Mouse (Mus musculus) neural tube, embryonic 15.5 days (tissue): ENCODE measurements around the gene Mettl1. TPM values are rescaled to one million over a fixed set of nuclear protein-coding genes. Genes with fewer than 3 reads are reported as not detected.
"Not testable (repeated sequence)": the region's sequence is repeated elsewhere in the genome, so short reads cannot be mapped to it uniquely, and the experiment has no call there.

Experiments used
- ATAC-seq: fragments of 200-750 bp; cut with Nextera tagmentation; 2 replicates; pipeline ENCODE4 v1.8.0; 2017; ENCODE audit warnings: mild to moderate bottlenecking, moderate TSS enrichment, moderate library complexity; ENCODE audit not compliant: low FRiP score
- H3K27ac ChIP-seq: fragments of 300-500 bp; sonication (generic); replicated peaks from 2 replicates; pipeline ENCODE4 v1.5.1; 2015; ENCODE audit warnings: mild to moderate bottlenecking, inconsistent platforms
- H3K27me3 ChIP-seq: fragments of 300-500 bp; sonication (generic); replicated peaks from 2 replicates; pipeline ENCODE4 v1.6.1; 2015; ENCODE audit warnings: inconsistent platforms
- H3K36me3 ChIP-seq: fragments of 300-500 bp; sonication (generic); 2 replicates; pipeline ENCODE4 v1.6.1; 2015; ENCODE audit warnings: inconsistent platforms
- H3K4me1 ChIP-seq: fragments of 300-500 bp; sonication (generic); 2 replicates; pipeline ENCODE4 v1.6.1; 2015; ENCODE audit warnings: inconsistent platforms
- H3K4me2 ChIP-seq: fragments of 300-500 bp; sonication (generic); 2 replicates; pipeline ENCODE4 v1.6.1; 2015; ENCODE audit warnings: inconsistent platforms, mild to moderate bottlenecking, moderate library complexity
- H3K4me3 ChIP-seq: fragments of 300-500 bp; sonication (generic); replicated peaks from 2 replicates; pipeline ENCODE4 v1.5.1; 2015; ENCODE audit warnings: mild to moderate bottlenecking, inconsistent platforms
- H3K9ac ChIP-seq: fragments of 300-500 bp; sonication (generic); replicated peaks from 2 replicates; pipeline ENCODE4 v1.6.1; 2015; ENCODE audit warnings: mild to moderate bottlenecking, inconsistent platforms
- H3K9me3 ChIP-seq: fragments of 300-500 bp; sonication (generic); replicated peaks from 2 replicates; pipeline ENCODE4 v1.6.1; 2016; ENCODE audit warnings: inconsistent platforms
- WGBS: fragments of 180-500 bp; shearing (Covaris S2); methylation state at CpG from one replicate; pipeline ENCODE4 v1.1.7; 2015; ENCODE audit warnings: mixed read lengths; 5-methylcytosine and 5-hydroxymethylcytosine counted together
- polyA plus RNA-seq: library from polyadenylated mRNA; unstranded; fragments of >200 nt; fragmentation: Nextera tagmentation; extraction: Ambion mirVana; gene quantifications from 2 replicates; pipeline ENCODE4 v1.2.1, GENCODE M21; 2015

Mettl1 gene
- polyA plus RNA-seq, 1 experiment from 2014 or later, result 24.3 TPM

DNA sequence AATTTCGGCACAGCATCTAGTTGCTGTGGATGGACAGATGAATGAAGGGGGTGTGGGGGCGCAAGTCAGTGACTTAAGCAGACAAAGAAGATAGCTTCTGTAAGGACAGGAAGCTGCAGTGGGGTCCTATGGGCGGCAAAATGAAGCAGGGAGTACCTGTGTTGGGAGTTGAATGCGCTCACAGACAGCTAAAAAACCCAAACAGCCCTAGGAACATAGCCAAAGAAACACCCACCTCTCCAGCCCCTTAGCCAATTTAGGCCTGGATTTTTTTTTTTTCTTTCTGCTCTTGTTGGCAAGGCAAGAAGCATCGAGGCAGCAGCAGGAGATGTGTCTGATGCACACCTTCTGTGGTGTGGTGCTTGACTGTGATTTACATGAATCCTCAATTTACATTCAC is 19.9 kb downstream of the Mettl1 start:
- Histone ChIP-seq H3K27ac (peak overlapping the region; percentile 96), H3K4me2 (peak overlapping the region; percentile 81), H3K36me3 (peaks cover 33% of the 10 kb centered on the region), H3K27me3 (no peaks in the 10 kb centered on the region), H3K4me1 (peaks cover 56% of the 10 kb centered on the region), H3K4me3 (peak overlapping the region; percentile 83), H3K9ac (peak overlapping the region; percentile 96), H3K9me3 (no peaks in the 10 kb centered on the region)
- 28% methylated on average over 5 of the region's 5 CpGs for WGBS
- ATAC-seq, result no peak

DNA sequence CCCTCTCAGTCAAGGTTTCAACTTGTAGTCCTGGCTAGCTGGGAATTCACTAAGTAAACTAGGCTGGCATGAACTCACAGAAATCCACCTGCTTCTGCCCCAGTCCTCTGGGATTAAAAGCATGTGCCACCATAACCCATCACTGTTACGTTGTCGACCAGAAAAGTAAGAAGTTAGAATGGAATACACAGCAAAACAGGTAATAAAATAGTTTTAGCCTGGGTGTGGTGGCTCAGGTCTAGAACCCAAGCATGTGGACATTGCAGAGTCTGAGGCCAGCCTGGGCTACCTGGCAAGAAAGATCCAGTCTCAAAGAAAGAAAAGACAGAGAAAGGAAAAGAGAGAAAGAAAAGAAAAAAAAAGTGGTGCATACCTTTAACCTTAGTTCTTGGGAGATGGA is 20.3 kb downstream of the Mettl1 start:
- H3K27ac ChIP-seq, result peak overlapping the region; percentile 96
- H3K9me3 ChIP-seq, result no peaks in the 10 kb centered on the region
- peak overlapping the region; percentile 83 for H3K4me3 ChIP-seq
- H3K36me3 ChIP-seq, result peaks cover 33% of the 10 kb centered on the region
- peak overlapping the region; percentile 96 for H3K9ac ChIP-seq
- peak overlapping the region; percentile 81 for H3K4me2 ChIP-seq
- no peak for ATAC-seq
- H3K4me1 ChIP-seq, result peaks cover 53% of the 10 kb centered on the region
- H3K27me3 ChIP-seq, result no peaks in the 10 kb centered on the region
- 65% methylated on average over 2 of the region's 2 CpGs for WGBS

- Histone ChIP-seq H3K4me1 (peaks cover 57% of the 10 kb centered on the region), H3K27ac (peak overlapping the region; percentile 81), H3K36me3 (peaks cover 34% of the 10 kb centered on the region)
- not testable (repeated sequence) for ATAC-seq, H3K4me2 ChIP-seq, H3K4me3 ChIP-seq, H3K27me3 ChIP-seq, H3K9me3 ChIP-seq, H3K9ac ChIP-seq
- 84% methylated on average over 4 of the region's 4 CpGs for WGBS
Observed at GRCm38 (mm10) chr10:127062101-127062500, 20.9 kb downstream of the Mettl1 start.

- H3K27me3 ChIP-seq, result no peaks in the 10 kb centered on the region
- H3K9me3 ChIP-seq, result no peaks in the 10 kb centered on the region
- H3K4me2 ChIP-seq, result peak overlapping the region; percentile 89
- H3K36me3 ChIP-seq, result peaks cover 34% of the 10 kb centered on the region
- ATAC-seq, result no peak
- peaks cover 56% of the 10 kb centered on the region for H3K4me1 ChIP-seq
- 83% methylated on average over 5 of the region's 5 CpGs for WGBS
- H3K27ac ChIP-seq, result peak overlapping the region; percentile 81
- no peak overlapping the region for H3K4me3 ChIP-seq
- no peak overlapping the region for H3K9ac ChIP-seq
Observed at GRCm38 (mm10) chr10:127062503-127062902, 21.3 kb downstream of the Mettl1 start.

DNA sequence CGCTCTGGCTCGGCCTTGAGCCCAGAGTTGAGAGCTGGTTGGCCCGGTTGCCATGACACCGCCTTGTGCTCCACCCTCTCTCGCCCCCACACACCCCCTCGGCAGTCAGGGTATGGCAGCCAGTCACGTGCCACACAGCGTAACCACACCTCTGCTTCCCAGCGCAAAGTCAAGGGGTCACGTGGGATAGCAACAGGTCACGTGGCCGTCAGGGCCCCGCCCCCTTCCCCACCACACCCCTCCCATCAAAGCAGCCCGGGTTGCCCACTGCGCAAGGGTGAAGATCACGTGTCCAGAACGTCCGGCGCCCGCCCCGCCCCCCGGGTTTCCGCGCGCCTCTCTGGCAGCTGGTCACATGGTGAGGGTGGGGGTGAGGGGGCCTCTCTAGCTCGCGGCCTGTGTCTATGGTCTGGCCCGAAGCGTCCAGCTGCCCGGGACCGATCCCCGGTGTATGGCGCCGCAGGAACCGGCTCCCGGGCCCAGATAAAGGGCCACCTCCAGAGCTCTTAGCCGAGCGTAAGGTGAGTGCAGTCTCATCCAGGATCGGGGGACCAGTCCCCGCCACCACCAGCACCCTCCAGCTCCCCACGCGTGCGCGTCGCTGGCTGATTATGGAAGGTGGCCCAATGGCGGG is 22.1 kb downstream of the Mettl1 start, which contains the start of gene Cdk4:
Gene Cdk4, plus strand, starts transcription at position 296 of the 634 bp plus-strand sequence.
- Histone ChIP-seq H3K9ac (peak within 1 kb of the TSS; percentile 87), H3K4me1 (peaks cover 54% of the 10 kb centered on the region), H3K27ac (peak within 1 kb of the TSS; percentile 93), H3K27me3 (no peaks in the 10 kb centered on the region), H3K4me3 (peak within 1 kb of the TSS; percentile 80), H3K9me3 (no peaks in the 10 kb centered on the region), H3K4me2 (peak within 1 kb of the TSS; percentile 89), H3K36me3 (peaks cover 37% of the 10 kb centered on the region)
- ATAC-seq, result peak; percentile 92
- WGBS, result under 1% methylated on average over 46 of the region's 46 CpGs

GRCm38 (mm10) chr10:127063913-127064870 is 23.0 kb downstream of the Mettl1 start:
- ATAC-seq, result no peak
- Histone ChIP-seq H3K4me2 (peak overlapping the region; percentile 89), H3K9ac (peak overlapping the region; percentile 87), H3K4me3 (peak overlapping the region; percentile 80), H3K27ac (peak overlapping the region; percentile 93), H3K36me3 (peaks cover 44% of the 10 kb centered on the region), H3K9me3 (no peaks in the 10 kb centered on the region), H3K4me1 (peaks cover 56% of the 10 kb centered on the region), H3K27me3 (no peaks in the 10 kb centered on the region)
- 13% methylated on average over 36 of the region's 37 CpGs for WGBS

DNA sequence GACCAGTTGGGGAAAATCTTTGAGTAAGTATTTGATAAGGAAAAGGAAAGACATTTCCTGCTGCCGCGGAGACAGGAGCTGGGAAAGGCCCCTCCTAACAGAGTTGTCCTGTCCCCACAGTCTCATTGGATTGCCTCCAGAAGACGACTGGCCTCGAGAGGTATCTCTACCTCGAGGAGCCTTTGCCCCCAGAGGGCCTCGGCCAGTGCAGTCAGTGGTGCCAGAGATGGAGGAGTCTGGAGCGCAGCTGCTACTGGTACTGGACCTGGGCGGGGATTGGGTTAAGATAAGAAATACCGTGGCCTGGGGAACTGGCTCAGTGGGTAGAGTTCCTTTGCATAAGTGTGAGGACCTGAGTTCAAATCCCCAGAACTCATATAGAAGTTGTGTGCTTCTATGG is 24.8 kb downstream of the Mettl1 start:
- Histone ChIP-seq H3K4me3 (no peak overlapping the region), H3K9ac (no peak overlapping the region), H3K27me3 (no peaks in the 10 kb centered on the region), H3K4me2 (no peak overlapping the region), H3K4me1 (peaks cover 58% of the 10 kb centered on the region), H3K9me3 (no peaks in the 10 kb centered on the region), H3K36me3 (peaks cover 44% of the 10 kb centered on the region), H3K27ac (no peak overlapping the region)
- WGBS, result 91% methylated on average over 9 of the region's 9 CpGs
- no peak for ATAC-seq

DNA sequence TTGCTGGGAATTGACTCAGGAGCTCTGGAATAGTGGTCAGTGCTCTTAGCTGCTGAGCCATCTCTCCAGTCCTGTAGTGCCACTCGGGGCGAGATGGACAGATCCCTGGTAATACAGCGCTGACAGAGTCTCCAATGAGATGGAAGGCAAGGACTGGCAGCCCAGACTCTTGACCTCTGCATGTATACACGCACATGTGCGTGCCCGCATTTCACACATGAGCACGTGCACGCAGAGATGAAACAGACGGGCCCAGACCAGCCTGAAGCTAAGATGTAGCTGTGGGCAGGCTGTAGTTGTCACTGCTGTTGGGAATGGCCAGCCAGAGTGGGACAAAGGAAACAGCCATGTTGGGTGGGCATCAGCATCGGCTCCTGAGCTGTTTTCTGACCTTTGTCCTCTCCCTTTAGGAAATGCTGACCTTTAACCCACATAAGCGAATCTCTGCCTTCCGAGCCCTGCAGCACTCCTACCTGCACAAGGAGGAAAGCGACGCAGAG is 25.4 kb downstream of the Mettl1 start:
- H3K9ac ChIP-seq, result no peak overlapping the region
- H3K4me1 ChIP-seq, result peaks cover 57% of the 10 kb centered on the region
- no peak overlapping the region for H3K4me2 ChIP-seq
- H3K27me3 ChIP-seq, result no peaks in the 10 kb centered on the region
- no peak overlapping the region for H3K4me3 ChIP-seq
- 96% methylated on average over 14 of the region's 14 CpGs for WGBS
- no peaks in the 10 kb centered on the region for H3K9me3 ChIP-seq
- no peak for ATAC-seq
- H3K27ac ChIP-seq, result no peak overlapping the region
- peaks cover 44% of the 10 kb centered on the region for H3K36me3 ChIP-seq

DNA sequence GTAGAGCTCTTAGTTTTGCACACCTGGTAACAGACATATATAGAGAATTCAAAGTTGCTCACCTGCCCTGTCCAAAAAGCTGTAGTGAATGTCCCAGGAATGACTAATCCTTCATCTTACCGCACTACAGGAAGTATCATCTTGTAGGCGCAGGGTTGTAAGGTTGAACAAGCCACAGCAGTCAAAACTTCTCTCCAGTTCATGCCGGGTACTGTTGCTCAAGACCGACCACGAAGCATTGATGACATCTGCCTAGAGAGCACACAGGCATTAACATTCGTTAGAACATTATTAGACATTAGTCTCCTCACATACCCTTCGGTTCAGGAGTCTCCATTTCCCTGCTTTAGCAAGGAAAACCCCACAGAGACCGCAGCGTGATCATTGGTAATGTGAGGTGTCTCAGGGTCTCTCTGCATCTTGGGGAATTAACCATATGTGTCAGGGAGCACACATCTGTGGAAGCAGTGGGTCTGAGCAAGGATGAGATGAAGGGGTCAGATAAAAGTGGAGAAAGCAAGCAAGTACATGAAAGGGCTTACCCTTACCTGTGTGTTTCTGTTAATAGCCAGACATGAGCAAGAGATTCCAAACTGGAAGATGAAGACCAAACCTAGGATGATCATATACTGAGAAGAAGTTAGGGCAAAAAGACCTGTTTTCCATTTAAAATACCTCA is 27.3 kb downstream of the Mettl1 start:
- peak overlapping the region; percentile 97; the same call in 1 of the 2 replicates for H3K27ac ChIP-seq
- H3K27me3 ChIP-seq, result no peaks in the 10 kb centered on the region
- H3K4me1 ChIP-seq, result peaks cover 48% of the 10 kb centered on the region
- no peaks in the 10 kb centered on the region for H3K9me3 ChIP-seq
- peak overlapping the region; percentile 91 for H3K4me2 ChIP-seq
- WGBS, result 84% methylated on average over 9 of the region's 9 CpGs
- no peak for ATAC-seq
- H3K36me3 ChIP-seq, result peaks cover 44% of the 10 kb centered on the region
- peak overlapping the region; percentile 68 for H3K4me3 ChIP-seq
- peak overlapping the region; percentile 62 for H3K9ac ChIP-seq

GRCm38 (mm10) chr10:127069281-127070189 is 28.3 kb downstream of the Mettl1 start:
- Histone ChIP-seq H3K36me3 (peaks cover 44% of the 10 kb centered on the region), H3K4me2 (peak overlapping the region; percentile 91), H3K27me3 (no peaks in the 10 kb centered on the region), H3K4me3 (peak overlapping the region; percentile 68), H3K4me1 (peaks cover 44% of the 10 kb centered on the region), H3K9me3 (no peaks in the 10 kb centered on the region), H3K9ac (peak overlapping the region; percentile 62), H3K27ac (peak overlapping the region; percentile 97)
- peak; percentile 88 for ATAC-seq
- WGBS, result 8% methylated on average over 30 of the region's 30 CpGs
